Mouse (Mus musculus) CD4-positive, CD25-positive, alpha-beta regulatory T cell, adult 2 months (primary cell): ENCODE measurements at regions not wholly inside any gene's neighbourhood (a gene's known extent, or its start where the extent isn't known, plus 50 kb on each side); places are given as distances from the start of the nearest gene placed in this dataset.

Experiments used
- DNase-seq: peaks from one replicate; pipeline ENCODE4 v3.0.0-alpha.2; 2012; ENCODE audit warnings: low read depth, low spot score

DNA sequence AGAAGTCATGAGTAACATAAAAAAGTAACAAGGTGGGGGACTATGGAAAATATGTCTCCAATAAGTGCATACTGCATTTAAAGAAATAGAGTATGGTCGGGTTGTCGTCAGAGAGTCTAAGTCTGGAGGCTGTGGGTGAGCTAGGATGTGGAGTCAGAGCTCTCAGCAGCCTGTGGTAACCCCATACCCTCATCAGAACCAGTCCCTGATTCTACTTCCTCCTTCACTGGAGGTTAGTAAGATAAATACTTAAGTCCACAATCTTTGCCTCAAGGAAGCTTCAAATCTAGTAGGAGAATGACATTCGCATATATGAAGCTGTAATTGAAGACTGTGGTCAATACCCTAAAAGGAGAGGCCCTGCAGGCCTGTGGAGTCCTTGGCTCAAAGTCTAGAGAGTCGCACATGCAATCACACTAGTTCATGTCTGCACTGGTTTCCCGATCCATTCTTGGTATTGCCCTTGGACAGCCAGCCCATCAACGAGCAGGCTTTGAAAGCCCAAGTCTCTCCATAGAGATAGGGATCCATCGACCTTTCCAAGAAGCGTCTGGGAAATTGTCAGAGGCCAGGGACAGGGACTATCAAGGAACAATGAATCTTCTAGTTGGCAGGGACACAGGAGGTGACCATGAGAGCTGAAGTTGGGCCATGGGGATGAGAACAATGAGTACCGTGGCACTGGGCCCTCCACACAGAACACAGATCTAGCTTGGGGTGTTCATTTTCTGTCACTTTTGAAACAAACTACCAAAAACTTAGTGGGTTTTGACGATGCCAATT, 200.3 kb downstream of the Zfp36l1 start:
- DNase-seq = no peak

GRCm38 (mm10) chr12:79910884-79911759, 201.7 kb downstream of the Zfp36l1 start:
- DNase-seq = no peak

DNA sequence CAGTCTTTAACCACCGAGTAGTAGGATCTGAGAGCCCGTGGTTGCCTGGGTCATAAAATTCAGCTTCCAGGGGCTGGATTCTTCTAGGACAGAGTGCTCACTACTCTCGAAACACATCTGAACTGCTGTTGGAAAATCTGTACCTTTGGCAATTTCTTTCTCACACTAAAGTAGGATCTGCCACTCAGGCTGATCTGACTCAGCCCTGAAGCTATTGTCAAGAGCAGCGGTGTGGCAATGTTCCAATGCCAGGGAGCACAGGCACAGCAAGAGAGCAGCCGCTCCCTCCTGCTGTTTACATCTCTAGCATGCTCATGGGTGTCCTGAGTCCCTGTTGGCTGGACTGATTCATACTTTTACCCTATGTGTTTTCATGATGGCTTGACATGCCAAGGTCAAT, 205.2 kb downstream of the Zfp36l1 start:
- no peak for DNase-seq

DNA sequence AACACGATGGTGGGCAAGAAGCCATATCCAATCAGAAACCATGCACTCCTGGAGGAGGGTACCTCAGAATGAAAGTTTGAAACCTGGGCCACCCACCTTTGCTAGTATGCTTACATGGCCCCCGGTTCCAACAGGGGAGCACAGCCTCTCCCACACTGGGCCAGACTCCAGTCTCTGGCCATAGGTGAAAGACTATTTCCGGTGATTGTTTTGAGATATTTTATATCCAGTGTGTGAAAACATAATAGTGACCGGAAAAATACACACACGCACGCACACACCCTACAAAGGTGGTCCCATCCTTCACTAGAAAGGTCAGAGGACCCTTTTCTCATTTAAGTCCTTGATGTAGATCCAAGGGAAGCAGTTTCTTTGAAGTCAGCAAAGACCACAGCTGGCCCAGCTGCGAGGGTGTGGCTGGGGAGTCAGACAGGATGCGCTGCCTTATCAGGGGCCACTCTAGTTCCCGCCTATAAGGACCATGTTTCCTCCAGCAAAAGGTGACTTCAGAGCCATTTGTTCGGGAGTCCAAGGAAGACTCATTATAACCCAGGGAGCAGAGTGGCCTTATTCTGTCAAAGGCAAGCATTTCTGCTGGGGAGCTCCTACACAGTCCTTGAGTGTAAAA, 206.0 kb downstream of the Zfp36l1 start:
- DNase-seq = peak; percentile 22

- no peak for DNase-seq
Measured at GRCm38 (mm10) chr12:79905828-79906737, 206.7 kb downstream of the Zfp36l1 start.

DNA sequence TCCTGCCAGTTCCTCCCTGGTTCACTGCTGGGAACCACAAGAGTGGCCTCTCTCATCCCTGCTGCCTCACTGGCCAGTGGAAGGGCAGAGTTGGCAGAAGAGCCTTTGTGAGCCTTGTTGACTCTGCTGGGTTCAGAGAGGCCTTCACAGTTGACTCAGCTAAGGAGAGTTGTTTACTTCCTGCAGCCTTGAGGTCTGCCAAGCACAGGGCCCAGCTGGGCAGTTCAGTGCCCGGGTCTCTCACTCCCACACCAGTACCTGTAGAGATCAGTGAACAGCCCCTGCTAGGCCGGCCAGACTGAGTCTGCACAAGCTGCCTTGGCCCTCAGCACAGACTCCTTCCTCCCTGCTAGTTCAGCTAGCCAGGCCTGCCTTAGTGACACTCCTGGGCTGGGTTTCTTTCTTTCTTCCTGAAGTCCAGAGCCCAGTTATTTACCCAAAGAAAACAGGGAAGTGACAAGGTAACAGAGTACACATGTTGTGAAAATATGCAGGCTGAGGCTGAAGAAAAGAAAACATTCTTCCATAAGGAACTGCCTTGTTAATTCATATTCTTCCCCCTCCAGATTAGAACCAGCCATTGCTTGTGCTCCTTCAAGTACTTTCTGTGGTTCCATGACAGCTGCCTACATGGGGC, 207.8 kb downstream of the Zfp36l1 start:
- DNase-seq = no peak

DNA sequence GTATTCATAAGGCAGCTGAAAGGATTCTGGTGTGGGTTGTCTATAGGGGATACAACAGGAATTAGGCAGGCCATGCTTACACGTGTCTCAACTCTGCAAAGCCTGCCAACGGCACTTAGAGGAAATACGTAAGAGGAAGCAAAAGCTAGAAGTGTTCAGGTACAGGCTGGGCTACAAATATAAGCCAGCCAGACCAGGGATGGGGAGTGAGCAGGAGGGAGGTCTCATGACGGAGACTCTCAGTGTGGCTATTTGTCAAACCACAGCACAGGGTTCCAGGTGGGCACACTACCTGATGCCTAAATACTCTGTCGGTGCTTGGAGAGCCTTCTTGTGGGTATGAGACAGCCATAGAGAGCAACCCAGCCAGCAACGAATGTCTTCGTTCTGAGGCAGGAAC, 210.1 kb downstream of the Zfp36l1 start:
- no peak for DNase-seq

DNA sequence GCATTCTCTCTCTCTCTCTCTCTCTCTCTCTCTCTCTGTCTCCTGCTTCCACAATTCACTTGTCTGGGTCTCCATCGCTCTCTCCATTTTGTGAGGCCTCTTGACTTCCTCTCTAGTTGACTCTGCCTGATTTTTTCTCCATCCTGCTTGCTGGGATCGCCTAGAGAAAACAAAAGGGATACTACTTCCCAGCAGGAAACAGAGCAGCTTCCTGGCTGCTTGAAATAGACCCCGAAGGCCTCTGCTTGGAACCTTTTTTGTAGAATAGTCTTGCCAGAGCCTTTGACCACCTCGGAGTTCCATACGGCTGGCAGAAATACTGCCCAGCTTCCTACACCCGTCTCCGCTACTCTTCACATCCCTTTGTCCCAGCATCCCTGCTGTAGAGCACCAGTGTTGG, 210.7 kb downstream of the Zfp36l1 start:
- DNase-seq = no peak

GRCm38 (mm10) chr12:79898198-79898930, 214.4 kb downstream of the Zfp36l1 start:
- DNase-seq = peak; percentile 19

- no peak for DNase-seq
Measured at GRCm38 (mm10) chr12:79895975-79896374, 216.8 kb downstream of the Zfp36l1 start.

GRCm38 (mm10) chr12:79895324-79895723, 217.5 kb downstream of the Zfp36l1 start:
- no peak for DNase-seq

DNA sequence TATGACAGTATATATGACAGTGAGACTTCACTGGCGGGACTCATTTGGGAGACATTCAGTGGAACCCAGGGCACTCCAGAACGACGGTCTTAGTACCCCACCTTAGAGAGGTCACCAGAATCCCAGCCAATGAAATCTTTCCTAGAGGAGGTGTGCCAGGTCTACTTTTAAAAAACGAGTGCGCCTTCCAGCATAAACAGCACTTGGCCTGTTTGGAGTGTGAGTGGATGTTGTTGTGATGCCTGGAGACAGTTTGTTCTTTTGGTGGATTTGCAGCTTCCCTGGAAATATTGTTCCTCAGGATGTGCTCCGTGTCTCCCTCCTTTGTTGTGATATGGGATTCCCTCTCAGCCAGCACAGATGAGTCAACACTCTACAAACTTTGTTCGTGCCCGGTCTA, 219.9 kb downstream of the Zfp36l1 start:
- no peak for DNase-seq

DNA sequence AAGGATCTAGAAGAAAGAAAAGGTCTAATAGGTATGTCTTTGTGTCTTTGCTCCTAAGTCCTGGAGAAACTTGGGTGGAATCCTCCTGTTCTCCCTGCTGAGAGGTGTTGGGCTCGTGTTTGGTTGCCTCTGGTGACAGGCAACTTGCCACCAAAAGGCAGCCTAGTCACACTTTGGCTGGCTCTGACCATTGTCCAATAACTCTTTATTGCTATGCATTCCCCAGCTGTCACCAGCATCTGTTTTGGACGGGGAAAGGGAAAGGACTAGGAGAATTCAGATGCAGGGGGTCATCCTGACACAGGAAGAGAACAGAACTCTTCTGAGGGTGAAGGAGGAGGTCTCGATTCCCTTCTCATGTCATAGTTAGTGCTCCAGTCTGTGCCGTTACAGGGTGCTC, 220.9 kb downstream of the Zfp36l1 start:
- DNase-seq = no peak

DNA sequence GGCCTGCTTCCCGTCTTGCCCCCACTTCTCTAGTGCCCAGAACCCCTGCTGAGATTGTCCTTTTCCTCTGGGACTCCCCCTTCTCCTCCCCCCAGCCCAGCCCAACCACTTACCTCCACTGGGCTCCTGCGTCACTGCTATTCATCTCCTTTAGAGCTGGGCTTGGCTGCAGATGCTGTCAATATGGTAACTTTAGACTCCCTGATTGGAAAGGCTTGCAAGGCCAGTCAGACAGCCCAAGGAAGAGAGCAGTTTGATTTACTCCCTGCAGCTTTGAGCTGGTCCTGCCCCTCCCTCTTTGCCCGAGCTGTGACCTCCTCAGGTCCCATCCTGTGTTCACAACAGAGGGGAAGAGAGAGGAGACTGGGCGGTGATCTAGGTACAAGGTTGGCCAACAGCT, 221.9 kb downstream of the Zfp36l1 start:
- no peak for DNase-seq

DNA sequence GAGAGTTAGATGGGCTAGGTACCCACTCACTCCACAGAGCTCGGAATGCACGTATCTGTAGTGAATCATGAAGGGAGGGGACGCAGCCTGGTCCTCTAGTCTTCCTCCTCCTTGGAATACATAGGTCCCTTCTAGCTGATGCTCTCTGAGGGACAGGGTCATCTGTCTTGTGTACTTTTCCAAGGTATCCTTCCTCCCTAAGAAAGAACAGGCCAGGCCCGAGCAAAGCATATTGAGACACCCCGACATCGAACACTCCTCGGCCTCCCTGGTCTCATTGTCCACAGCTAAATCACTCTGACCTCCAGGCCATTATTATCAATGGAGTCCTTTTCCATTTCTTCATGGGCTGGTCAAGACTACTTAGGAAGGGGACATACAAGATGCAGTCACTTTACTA, 222.5 kb downstream of the Zfp36l1 start:
- DNase-seq = no peak

DNA sequence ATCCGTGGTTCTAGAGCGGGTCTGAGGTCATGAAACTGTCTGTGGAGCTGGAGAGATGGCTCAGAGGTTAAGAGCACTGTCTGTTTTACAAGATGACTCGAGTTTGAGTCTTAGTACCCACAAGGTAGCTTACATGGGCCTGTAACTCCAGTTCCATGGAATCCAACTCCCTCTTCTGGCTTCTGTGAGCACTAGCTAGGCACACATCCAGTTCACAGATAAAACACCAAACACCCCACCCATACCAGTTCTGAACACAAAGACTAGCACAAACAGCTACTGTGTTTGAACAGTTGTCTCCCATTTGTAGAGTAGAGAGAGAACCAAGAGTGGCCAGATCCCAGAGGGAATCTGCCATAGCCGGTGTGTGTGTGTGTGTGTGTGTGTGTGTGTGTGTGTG, 224.0 kb downstream of the Zfp36l1 start:
- DNase-seq = no peak

DNA sequence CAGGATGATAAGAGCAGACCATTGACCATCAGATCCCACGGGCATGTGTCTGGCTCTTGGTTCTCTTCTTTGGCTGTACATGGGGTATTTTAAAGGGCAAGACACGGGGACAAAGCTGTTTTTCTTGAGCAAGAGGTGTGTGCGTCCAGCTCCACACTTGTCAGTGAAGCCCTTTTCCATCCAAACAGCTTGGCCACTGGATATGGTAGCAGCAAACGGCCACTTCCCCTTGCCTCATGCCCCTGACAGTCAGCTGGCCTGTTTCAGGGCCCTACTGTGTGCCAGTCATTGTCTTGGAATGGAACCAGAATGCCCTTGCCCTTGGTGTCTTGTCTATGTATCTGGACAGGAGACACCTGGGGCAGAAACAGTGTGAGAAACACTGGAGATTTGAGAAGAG, 224.7 kb downstream of the Zfp36l1 start:
- DNase-seq = no peak

DNA sequence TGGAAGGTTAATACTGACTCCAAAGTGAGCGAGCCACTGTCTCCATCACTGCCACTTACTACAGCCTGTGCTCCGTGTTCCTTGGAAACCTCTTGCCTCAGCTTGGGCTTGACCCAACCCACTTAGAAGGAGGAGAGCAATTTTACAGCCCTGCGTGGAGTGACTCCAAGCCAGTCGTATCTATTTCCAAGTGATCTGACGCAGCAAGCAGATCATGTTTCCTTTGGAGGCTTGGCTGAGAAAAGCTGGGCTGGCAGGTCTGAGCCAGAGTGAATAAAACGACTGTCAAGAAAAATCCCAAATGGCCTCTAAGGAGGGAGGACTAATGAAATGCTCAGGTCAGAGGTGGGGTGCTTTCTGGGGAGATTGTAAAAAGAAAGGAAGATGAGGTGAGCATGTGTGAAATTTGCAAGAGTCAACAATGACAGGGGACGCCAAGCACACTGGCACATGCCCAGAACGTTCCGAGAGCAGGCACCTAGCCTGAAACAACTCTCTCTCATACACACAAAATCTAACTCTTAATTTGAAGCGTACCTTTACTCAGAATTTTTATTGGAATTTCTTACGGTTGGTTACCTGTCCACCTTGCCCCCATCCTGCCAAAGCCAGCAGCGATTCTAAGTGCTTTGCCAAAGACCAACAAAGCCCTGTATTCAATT, 225.5 kb downstream of the Zfp36l1 start:
- DNase-seq = no peak

DNA sequence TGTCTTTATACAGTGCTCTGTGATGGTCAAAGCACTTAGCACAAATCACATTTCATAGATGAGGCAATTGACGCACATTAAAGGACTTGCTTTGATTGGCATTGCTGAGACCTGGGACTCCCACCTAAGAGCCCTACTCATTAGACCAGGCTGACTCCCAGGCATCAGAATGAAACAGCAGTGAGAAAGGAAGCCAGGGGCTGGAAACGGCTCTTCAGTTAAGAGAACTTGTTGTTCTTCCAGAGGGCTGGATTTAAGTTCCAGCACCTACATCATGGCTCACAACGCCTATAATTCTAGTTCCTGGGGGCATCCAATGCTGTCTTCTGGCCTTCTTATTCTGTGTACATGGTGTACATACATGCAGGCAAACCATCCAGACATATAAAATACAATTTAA, 226.3 kb downstream of the Zfp36l1 start:
- DNase-seq = no peak

- DNase-seq = no peak
Measured at GRCm38 (mm10) chr12:79885286-79885685, 227.5 kb downstream of the Zfp36l1 start.
